ENCODE assay signal across 8 mouse cellular contexts in genomic region chr2:158228670-158229502, GRCm38 (mm10). TPM values are rescaled to one million over a fixed set of nuclear protein-coding genes. Genes with fewer than 3 reads are reported as not detected.
DNase-seq lines count a peak whose midpoint lies in the region; ATAC-seq lines count a peak whose summit lies in the region.

TSS of gene D630003M21Rik (minus strand) at chr2:158229222.

- peak within 1 kb of the TSS; percentile 59 for H3K4me3 ChIP-seq in megakaryocyte, embryonic 14.5 days (replicated peaks)
- peak within 1 kb of the TSS; percentile 58 for H3K4me3 ChIP-seq in hindbrain, embryonic 10.5 days
- peak within 1 kb of the TSS; percentile 50 for H3K4me3 ChIP-seq in limb, embryonic 15.5 days
- peak within 1 kb of the TSS; percentile 45 for H3K4me3 ChIP-seq in neural tube, embryonic 15.5 days (replicated peaks)

- H3K9ac ChIP-seq in limb, embryonic 15.5 days = peak within 1 kb of the TSS; percentile 45
- peak within 1 kb of the TSS; percentile 57 for H3K9ac ChIP-seq in neural tube, embryonic 15.5 days (replicated peaks)

- WGBS in hindbrain, embryonic 10.5 days = 1% methylated on average over 45 of the region's 55 CpGs
- WGBS in limb, embryonic 15.5 days = under 1% methylated on average over 49 of the region's 55 CpGs
- WGBS in neural tube, embryonic 15.5 days = under 1% methylated on average over 35 of the region's 55 CpGs

- peak within 1 kb of the TSS; percentile 79 for H3K4me2 ChIP-seq in limb, embryonic 15.5 days
- H3K4me2 ChIP-seq in neural tube, embryonic 15.5 days = peak within 1 kb of the TSS; percentile 93

- ATAC-seq in megakaryocyte, adult 5-6 weeks (ENCODE audit: poor library complexity, severe bottlenecking) = no peak
- peak; percentile 54 for ATAC-seq in limb, embryonic 15.5 days (ENCODE audit: insufficient number of reproducible peaks, low FRiP score, low TSS enrichment, low read depth)
- peak; percentile 82 for ATAC-seq in neural tube, embryonic 15.5 days (ENCODE audit: low FRiP score)

- peaks cover 14% of the 10 kb centered on the region; the same call in 1 of the 2 replicates for H3K4me1 ChIP-seq in megakaryocyte, embryonic 14.5 days
- H3K4me1 ChIP-seq in hindbrain, embryonic 10.5 days (replicated peaks) = peaks cover 49% of the 10 kb centered on the region
- peaks cover 58% of the 10 kb centered on the region for H3K4me1 ChIP-seq in limb, embryonic 15.5 days
- H3K4me1 ChIP-seq in neural tube, embryonic 15.5 days = peaks cover 33% of the 10 kb centered on the region

- H3K27me3 ChIP-seq in megakaryocyte, embryonic 14.5 days (replicated peaks) = peaks cover 88% of the 10 kb centered on the region
- H3K27me3 ChIP-seq in hindbrain, embryonic 10.5 days (ENCODE audit: insufficient read depth, poor library complexity, severe bottlenecking) = peaks cover 18% of the 10 kb centered on the region
- H3K27me3 ChIP-seq in limb, embryonic 15.5 days = no peaks in the 10 kb centered on the region
- no peaks in the 10 kb centered on the region for H3K27me3 ChIP-seq in neural tube, embryonic 15.5 days (replicated peaks)

- H3K27ac ChIP-seq in hindbrain, embryonic 10.5 days = peak within 1 kb of the TSS; percentile 85
- peak within 1 kb of the TSS; percentile 87 for H3K27ac ChIP-seq in limb, embryonic 15.5 days
- peak within 1 kb of the TSS; percentile 56 for H3K27ac ChIP-seq in neural tube, embryonic 15.5 days (replicated peaks)

- no peaks in the 10 kb centered on the region for H3K36me3 ChIP-seq in megakaryocyte, embryonic 14.5 days (replicated peaks; ENCODE audit: low read length)
- no peaks in the 10 kb centered on the region for H3K36me3 ChIP-seq in hindbrain, embryonic 10.5 days
- H3K36me3 ChIP-seq in limb, embryonic 15.5 days = no peaks in the 10 kb centered on the region
- H3K36me3 ChIP-seq in neural tube, embryonic 15.5 days = no peaks in the 10 kb centered on the region

- DNase-seq in embryo, embryonic 9.5 days (ENCODE audit: extremely low spot score) = peak; percentile 69
- DNase-seq in hindbrain, embryonic 10.5 days (ENCODE audit: low spot score) = peak; percentile 77
- no peak for DNase-seq in frontal cortex, postnatal 25 days (ENCODE audit: low spot score in 2 of 2)
- DNase-seq in natural killer cell, adult 2 months (ENCODE audit: low spot score in 2 of 2) = no peak

- H3K9me3 ChIP-seq in megakaryocyte, embryonic 14.5 days = peaks cover 3% of the 10 kb centered on the region; the same call in 1 of the 2 replicates
- no peaks in the 10 kb centered on the region for H3K9me3 ChIP-seq in hindbrain, embryonic 10.5 days
- H3K9me3 ChIP-seq in limb, embryonic 15.5 days = no peaks in the 10 kb centered on the region
- no peaks in the 10 kb centered on the region for H3K9me3 ChIP-seq in neural tube, embryonic 15.5 days (replicated peaks)

RNA-seq across cellular contexts. Expression of gene D630003M21Rik, which starts in this region (rescaled TPM):
- polyA plus RNA-seq in megakaryocyte, embryonic 14.5 days (2012; ENCODE audit: insufficient read depth, low replicate concordance) = not detected in 2 replicates
- total RNA-seq in megakaryocyte, adult 5-6 weeks (2015) = not detected in 2 replicates
- total RNA-seq in megakaryocyte, adult 5-6 weeks (2017) = not detected in 2 replicates
- polyA plus RNA-seq in hindbrain, embryonic 10.5 days (2016; fragmentation: Nextera tagmentation; extraction: Ambion mirVana) = 3.7 and 4.9 TPM in 2 replicates
- polyA plus RNA-seq in limb, embryonic 15.5 days (2015; fragmentation: Nextera tagmentation; extraction: Ambion mirVana) = 12.0 and 12.2 TPM in 2 replicates
- polyA plus RNA-seq in neural tube, embryonic 15.5 days (2015; fragmentation: Nextera tagmentation; extraction: Ambion mirVana) = 2.4 and 2.5 TPM in 2 replicates

Comparison
In these comparisons a context has a peak if more than half of its experiments do, and no peak if none do; other contexts are left out.
1. DNase-seq: peak in embryo, embryonic 9.5 days (single experiment) and hindbrain, embryonic 10.5 days (single experiment); none in frontal cortex, postnatal 25 days (0 of 2) and natural killer cell, adult 2 months (0 of 2).
2. Peak in every context shown above with its lines, with median percentiles within 50 percentile points of each other: H3K4me3 ChIP-seq and H3K27ac ChIP-seq.